Mouse (Mus musculus) mouse embryonic stem cell (cell line): ENCODE data around the gene Nhej1.

Experiments used
- in situ Hi-C, 2 experiments: fragments of 300-500 bp; cut with MboI; formaldehyde crosslinking; loops; 1 replicate in 1 of 2; 3 replicates in 1 of 2; pipeline ENCODE4 v1.14.3; 2019 to 2020; ENCODE audit warnings: low sequenced_read_pairs in 2 of 2, low pct_unique_long_range_greater_than_20kb in 1 of 2, mixed read lengths in 1 of 2; ENCODE audit not compliant: unreplicated experiment in 1 of 2

Gene Nhej1

DNA sequence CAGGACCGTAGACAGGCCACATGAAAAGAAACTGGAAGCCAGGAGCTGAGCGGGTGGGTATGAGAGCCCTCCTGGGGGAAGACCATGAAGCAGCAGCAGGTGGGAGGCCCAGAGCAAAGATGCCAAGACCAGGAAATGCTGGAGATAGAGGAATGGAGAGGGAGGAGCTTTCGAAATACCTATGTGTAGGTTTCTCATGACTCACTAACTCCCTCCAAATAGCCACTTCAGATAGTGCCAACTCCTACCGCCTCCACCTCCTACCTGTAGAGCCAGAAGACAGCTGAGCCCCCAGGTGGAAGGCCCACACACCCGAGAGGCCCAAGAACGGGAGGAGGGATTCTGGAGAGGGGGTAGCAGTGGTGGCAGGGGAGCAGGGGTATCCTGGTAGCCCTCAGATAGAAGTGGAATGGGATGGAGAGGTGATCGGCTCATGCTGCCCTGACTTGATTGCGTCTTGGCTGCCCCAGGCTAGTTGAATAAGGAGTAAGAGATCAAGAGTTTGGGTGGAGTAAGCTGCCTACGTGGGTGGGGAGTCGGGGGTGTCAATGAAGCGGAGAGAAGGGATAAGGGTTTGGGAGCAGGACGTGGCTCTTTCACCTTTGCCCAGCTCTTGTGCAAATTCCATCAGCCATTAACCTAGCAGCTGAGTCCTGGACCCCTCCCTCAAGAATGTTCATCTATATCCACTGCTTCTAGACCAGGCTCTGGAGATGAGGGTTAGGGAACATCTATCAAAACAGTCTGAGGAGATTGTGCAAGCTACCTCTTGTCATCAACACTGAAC is 8.6 kb upstream of the Nhej1 start, which contains the start of gene Slc23a3:
Slc23a3 (minus strand) TSS at position 470 of the 787 bp plus-strand sequence.
- in situ Hi-C loops = no loop called here

DNA sequence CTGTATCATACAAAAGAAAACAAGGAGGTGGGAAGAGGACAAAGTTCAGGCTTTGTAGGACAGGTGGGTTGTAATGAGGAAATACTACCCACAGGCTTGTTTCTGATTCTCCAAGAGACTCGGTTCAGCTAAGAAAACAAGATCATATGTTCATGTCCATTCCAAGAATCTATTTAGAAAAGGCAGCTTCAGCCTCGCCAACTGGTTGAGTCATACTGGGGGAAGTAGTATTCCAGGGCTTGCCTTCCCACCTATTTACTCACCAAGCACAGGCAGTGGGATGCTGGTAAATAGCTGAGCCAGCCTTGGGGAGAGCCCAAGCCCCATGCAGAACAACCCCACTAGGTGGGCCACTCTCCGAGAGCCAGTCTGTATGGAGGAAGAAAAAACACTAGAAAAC is 3.6 kb upstream of the Nhej1 start:
- in situ Hi-C loops = no loop called here

DNA sequence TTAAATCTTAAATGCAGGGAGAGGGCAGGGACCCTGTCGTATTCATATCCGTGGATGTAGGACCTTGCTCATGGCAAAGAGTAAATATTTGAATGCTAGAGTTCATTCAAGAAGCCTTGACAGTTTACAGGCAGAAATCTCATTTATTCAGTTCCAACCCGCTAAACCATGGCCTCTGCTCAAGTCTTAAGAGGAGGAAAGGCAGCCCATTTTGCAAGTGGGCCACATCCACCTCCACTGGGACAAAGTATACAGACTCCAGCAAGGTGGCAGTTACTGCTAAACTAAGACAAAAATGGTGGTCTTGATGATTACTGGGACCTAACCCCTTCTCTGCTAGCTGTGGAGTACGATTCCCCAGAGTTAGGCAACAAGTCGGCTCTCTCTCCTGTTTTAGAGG is 418 bp upstream of the Nhej1 start:
- in situ Hi-C loops = no loop called here

DNA sequence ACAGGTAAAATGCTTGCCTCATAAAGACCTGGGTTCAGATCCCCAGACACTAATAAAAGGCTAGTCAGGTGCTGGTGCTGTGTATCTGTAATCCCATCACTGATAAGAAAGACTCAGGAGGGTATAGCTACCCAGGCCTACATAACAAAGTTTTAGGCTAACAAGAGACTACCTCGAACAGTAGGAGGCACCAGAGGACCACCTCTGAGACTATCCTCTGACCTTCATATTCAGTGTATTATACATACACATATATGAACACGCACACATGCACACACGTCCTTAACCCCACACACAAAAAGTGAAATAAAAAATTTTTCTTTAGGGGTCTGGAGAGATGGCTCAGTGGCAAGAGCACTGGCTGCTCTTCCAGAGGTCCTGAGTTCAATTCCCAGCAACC is 2.8 kb downstream of the Nhej1 start:
- in situ Hi-C loops = no loop called here

DNA sequence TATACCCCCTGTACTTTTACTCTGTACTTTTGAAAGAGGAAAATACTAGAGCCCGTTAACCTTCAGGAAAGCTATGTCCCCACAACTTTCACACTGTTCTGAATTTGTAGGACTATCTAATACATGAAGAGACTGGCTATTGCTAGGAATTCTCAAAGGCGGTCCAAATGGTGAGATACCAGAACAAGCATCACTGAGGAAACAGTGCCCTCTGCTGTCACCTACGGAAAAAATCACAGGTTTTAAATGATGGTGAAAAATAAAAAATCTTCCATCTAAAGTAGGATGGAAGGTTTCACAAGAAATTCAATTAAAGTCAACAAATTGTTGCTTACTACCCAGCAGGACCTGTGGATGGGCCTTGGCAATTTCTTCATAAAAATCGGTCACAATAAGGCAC is 72.9 kb downstream of the Nhej1 start:
- in situ Hi-C loops = no loop called here

DNA sequence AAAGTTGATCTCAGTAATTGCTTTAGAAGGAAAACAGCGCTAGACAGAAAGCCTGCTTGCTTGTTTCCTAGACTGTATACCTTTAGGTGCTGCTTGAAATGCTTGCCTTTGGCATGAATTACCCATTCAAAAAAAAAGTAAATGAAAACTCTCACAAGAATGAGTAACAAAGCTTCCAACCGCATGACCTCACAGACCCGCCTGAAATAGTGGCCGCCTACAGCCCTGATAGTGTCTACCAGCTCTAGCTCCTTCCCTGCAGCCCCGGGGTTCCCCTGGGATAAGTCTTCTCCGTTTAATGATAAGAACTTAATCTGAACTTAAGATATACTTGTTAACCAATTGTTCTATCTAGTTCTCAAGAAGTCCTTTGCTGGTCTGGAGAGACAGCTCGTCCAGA is 73.6 kb downstream of the Nhej1 start:
- in situ Hi-C loops = no loop called here

DNA sequence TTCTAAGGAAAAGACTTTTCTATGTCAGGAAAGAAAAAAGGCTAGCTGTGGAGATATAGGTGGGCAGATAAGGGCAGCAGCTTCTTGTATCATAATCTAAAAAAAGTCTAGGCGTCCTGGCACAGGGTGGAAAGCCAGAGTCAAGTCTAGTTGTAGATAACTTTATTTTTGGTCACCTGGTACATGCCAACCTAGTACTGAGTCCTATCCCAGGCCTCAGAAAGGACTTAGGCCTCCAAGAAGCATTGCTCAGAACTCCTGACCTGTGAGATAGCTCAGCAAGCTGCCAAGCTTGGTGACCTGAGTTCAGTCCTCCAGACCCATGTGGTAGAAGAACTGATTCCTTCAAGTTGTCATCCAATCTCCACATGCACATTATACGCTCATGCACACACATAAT is 76.4 kb downstream of the Nhej1 start:
- in situ Hi-C loops = no loop called here

DNA sequence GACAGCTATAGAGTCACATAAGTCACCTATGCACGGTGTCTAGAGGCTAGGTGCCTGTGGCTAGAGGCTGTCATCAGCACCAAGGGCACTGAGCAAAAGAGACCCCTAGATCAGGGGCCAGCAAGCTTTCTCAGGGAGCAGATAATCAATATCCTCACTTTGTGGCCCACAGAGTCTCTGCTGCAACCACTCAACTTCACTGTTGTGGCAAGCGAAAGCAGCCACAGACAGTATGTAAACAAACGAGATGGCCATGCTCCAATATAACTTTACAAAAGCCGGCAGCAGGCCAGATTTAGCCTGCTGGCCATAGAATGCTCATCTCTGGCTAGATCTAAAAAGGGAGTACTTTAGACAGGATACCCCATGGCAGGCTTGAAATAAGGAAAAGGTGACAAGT is 77.0 kb downstream of the Nhej1 start:
- in situ Hi-C loops = no loop called here

DNA sequence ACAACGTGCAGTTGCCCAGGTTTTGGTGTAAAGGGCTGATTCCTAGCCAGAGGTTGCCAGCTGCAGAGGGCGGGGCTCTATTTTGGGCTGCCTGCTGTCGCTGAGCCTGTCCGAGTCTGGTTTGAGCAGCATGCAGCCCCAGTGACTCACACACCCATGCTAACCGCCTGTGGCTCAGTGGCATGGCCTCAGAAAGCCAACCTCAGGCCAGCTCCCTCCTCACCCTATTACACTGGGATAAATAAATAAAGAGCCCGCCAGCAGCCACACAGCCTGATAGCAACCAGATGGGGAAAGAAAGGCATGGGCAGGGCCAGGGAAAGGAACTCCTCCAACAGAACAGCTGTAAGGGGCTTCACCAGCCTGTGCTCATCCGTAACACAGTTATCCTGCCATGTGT is 84.6 kb downstream of the Nhej1 start:
- in situ Hi-C loops = no loop called here

DNA sequence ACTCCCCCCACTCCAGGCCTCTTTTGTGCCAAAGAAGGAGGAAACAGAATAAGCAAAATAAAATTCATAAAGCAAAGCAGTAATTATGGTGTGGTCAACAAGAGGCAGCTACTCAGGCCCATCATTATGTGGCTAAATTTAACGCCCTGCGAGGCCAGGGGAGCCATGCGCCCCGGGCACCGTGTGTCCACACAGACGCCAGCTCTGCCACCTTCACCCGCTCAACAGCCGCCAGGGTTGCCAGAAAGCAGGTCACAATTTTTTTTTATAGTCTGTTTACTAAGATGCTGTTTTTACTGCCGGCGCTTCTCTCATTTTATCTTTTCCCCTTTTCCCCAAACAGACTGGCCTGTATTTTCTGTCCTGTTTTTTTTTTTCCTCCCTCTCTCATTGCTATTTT is 93.0 kb downstream of the Nhej1 start:
- in situ Hi-C loops = no loop called here

DNA sequence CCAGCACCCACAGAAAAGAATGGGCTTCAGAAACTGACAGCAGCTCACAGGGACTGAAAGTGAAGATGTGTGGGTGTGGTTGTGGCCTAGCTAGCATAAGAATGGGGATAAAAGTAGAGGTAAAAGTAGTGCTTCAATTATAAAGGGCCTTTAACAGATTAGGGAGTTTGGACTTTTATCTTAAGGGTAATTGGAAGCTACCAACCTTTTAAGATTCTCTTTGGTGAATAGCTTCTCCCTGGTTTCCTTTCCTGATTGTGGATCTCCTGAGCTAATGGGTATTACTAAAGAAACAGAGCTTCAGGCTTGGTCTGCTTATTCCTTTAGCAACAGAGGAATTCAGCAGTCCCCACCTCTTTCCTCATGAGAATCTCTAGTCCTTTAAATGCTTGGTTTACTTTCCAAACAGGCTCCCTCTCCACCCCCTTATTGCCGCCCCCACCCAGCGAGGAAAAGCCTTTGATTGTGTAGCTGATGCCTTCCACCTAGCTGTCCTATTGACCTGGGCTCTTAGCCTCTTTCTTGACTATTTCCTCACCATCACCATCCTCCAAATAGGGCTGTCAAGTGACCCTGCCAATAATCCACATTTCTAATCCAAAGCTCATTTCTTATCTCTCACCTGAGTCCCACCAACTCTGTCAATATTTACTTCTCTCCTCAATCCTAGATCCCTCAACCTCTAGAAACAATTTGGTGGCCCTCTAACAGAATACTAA is 97.8 kb downstream of the Nhej1 start:
- in situ Hi-C loops = no loop called here

DNA sequence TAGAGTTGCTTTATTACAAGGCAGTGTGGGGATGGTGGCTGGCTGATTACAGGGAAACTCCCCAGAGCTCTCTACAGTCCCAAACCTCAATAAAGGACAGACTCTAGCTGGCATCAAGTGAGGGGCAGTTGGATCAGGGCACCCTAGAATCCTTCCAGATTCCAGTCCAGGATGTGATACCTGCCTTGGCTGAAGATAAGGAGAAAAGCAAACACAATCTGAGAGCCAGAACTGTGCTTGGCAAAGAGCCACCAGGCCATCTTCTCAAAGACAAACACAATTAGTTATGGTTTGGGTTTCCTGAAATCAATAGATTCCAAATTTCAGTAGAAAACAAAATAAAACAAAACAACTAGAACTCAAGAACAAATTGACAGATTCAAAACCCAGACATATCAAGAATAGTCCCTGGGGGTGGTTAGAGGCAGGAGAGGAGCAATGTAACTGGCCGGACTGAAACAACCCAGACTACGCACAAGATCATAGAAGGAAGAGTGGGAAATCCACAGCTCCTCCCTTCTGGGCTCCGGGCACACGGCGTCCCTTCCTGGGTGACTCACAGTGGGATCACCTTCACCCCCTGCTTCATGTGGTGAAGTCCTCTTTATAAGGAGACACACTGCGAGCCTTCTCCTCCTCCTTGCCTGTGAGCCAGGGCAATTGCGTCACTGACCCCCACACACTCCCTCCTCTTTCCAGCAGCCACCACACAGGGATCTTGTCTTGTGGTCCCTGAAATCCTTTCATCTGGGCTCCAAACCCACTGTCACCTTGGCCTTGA is 100.4 kb downstream of the Nhej1 start:
- in situ Hi-C loops = no loop called here

DNA sequence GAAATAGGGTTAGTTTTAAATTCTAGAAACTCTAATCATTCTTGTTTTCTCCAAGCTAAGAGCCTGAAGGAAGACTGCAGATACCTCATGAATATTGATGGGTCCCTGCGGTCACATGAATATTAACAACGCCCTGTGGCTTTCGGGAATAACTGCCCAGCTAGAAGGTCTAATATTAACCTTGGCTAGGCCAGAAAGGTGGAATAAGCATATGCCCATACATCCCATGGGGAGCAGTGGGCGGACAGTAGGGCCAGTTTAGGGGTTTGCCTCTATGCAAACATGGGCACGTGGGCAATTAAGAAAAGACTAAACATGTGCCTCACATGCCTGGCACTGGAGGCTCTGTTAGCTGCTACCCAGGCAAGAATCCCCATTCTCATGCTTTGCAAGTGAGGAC is 102.8 kb downstream of the Nhej1 start:
- in situ Hi-C loops = no loop called here

DNA sequence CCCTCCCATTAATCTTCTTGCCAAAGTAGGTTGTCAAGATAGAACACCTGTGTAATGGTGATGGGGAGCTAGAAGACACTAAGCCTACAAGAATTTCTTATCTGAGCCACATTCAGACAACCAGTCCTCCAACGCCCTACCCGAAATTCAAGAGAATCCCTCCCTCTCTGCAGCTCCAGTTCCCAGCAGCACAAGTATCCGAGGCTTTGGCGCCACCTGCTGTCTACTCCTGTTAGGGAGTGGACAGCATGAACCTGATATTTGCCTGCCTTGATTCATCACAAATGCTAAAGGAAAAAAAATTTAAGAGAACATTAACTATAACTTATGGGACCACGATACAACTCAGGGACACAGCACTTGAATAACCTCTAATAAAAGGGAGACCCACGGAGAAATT is 108.2 kb downstream of the Nhej1 start:
- in situ Hi-C loops = loop anchor here in 1 of 2 experiments (5.0 kb wide), 1 partner anchor 65 kb away; the partner anchor contains the start of gene Ihh

DNA sequence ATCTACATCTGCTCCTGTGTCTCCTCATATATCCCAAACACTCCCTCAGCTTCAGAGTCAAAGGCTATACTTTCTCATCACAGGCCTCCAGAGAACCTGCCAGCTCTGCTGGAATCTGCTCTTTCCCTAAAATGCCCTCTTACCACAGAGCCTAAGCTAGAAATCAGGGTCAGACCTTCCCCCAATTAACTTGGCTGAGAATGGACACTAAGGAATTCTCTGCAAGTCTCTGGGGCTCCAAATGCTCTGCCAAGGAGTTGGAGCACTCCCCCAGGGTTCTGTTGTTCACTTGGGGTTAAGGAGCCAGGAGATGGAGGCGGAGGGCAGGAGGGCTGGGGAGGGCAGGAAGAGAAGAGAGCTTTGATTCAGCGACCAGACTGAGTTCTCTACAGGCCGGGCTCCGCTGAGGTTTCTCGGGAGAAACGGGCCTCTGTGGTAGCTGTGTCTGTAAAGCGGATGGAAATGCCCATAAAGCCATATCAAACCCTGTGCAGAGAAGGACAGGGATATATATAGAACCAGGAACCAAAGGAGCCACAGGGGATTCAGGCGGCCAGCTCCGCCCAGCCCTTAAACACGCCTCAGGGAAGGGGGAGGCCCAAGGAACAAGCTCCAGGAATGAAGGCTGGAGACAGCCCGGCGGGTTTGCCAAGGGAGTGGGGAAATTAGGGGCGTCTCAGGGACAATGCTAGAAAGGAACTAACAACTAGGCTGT is 109.3 kb downstream of the Nhej1 start:
- in situ Hi-C loops = loop anchor here in 1 of 2 experiments (5.0 kb wide), 1 partner anchor 63 kb away; the partner anchor contains the start of gene Ihh

DNA sequence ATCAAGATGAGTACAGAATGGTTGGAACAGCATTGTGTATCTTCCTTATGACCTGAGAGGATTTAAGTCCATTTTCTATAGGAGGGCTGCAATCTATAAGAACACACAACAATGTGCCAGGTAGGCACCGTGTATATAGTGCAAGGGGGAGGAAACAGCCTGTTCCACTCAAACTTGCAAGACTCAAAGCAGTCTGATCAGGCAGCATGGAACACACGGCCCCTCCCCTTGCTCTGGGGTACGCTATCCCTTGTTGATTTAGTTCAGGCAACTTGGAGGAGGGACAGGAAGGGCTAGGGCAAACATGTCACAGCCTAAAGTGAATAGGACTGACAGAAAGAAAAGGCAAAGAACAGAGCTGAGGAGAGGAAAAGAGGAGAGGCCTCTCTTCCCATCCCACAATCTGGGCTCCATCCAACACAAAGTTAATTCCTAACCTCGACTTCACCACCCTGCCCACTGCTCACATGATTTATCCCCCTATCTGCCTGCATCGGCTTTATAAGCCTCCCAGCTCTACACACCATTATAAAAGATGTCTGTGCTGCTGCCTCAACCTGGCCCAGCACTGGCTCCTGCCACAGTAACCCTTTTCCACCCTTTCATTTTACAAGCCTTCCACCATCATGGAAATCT is 110.7 kb downstream of the Nhej1 start:
- in situ Hi-C loops = no loop called here

DNA sequence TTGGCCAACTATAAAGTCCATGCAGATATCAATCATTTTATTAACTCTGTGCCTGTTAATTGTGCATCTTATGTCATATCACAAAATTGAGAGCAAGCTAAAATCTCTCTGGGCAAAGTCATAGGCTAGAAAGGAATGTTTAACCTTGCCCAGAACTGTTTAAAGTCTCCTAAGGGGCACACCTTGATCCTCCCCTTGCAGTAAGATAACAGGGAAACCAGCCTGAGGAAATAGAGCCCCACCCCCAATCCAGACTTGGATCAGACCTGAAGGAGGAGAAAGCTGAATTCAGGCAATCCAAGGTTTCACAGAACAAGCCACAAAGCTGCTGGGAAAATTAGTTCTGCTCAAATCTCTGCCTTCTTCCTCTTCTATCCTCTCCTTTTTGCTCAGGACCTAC is 114.2 kb downstream of the Nhej1 start:
- in situ Hi-C loops = no loop called here

DNA sequence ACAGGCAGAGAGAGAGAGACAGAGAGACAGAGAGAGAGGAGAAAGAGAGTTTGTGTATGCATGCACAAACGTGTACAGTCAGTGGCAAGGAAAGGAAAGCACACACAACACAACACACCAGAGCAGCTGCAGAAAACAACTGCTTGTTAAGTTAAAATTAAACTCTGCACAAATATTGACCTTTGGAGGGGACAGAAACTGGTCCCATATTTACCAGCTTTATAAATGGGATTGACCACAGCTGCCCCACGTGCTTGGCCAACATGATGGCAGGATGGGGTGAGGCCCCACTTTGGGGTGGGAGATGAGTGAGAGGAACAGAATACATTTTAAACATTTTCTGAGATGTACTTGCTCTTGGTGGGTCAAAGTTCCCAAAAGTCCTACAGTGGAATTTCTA is 114.8 kb downstream of the Nhej1 start:
- in situ Hi-C loops = no loop called here
